Mouse (Mus musculus) ES-E14 (cell line): ENCODE measurements at regions not wholly inside any gene's neighbourhood (a gene's known extent, or its start where the extent isn't known, plus 50 kb on each side); places are given as distances from the start of the nearest gene placed in this dataset.

Source experiments
- HCFC1 ChIP-seq: IDR thresholded peaks from 2 replicates; pipeline ENCODE4 v1.6.1; 2012; ENCODE audit warnings: low read length, inconsistent platforms, borderline replicate concordance; ENCODE audit not compliant: insufficient read depth
- ZC3H11A ChIP-seq: IDR thresholded peaks from 2 replicates; pipeline ENCODE4 v1.6.1; 2012; ENCODE audit warnings: low read depth, mild to moderate bottlenecking, inconsistent platforms, low read length, borderline replicate concordance

DNA sequence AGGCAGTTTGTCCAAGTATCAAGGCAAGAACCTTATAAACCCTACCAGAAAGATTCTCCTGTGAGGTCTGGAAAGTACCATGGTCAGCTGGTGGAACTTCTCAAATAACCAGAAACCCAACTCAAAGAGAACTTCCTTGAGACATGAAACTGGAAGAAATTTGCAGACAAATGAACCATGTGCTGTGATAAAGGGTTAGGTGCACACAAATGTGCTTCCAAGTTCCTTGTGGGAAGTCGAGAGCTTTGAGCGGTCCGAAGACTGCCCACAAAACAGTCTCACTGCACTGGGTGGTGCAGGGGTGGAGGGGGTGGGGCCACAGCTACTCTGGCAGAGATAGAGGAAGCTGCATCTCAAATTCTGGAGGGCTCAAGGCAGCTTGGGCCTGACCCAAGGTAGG, 107.2 kb downstream of the Irs2 start:
- no peak for TF ChIP-seq ZC3H11A
- TF ChIP-seq HCFC1, result no peak
